Mouse (Mus musculus): Measurements from ENCODE around the gene Atxn1.

- no peak for TF ChIP-seq CTCF (IDR thresholded peaks at IDR 0.05; ENCODE audit: low read depth, low read length)
- no peak for TF ChIP-seq GATA1 (IDR thresholded peaks at IDR 0.05; ENCODE audit: borderline replicate concordance, low read length)
- no peak for TF ChIP-seq TAL1 (conservative IDR thresholded peaks at IDR 0.05; ENCODE audit: low read depth, low read length)
- no peak for TF ChIP-seq GATA2 (IDR thresholded peaks at IDR 0.05; ENCODE audit: borderline replicate concordance, low read depth, low read length)
Measured at GRCm38 (mm10) chr13:45748691-45749090, 216.1 kb downstream of the Atxn1 start.
